In genomic region chr1:87621858-87622279, GRCm38 (mm10) we compare ENCODE assay signal across 8 mouse cellular contexts. TPM values are rescaled to one million over a fixed set of nuclear protein-coding genes. Genes with fewer than 3 reads are reported as not detected.
DNase-seq lines count a peak whose midpoint lies in the region; ATAC-seq and TF ChIP-seq lines count a peak whose summit lies in the region.

No protein-coding gene starts in this region.

- no peaks in the 10 kb centered on the region for H3K9me3 ChIP-seq in heart, postnatal 0 days (replicated peaks; ENCODE audit: control insufficient read depth, low read length)
- H3K9me3 ChIP-seq in midbrain, postnatal 0 days (ENCODE audit: low read length), result no peaks in the 10 kb centered on the region
- no peaks in the 10 kb centered on the region for H3K9me3 ChIP-seq in midbrain, embryonic 11.5 days (ENCODE audit: control insufficient read depth, low read length)
- H3K9me3 ChIP-seq in erythroblast, embryonic 14.5 days (ENCODE audit: control insufficient read depth, low read length), result no peaks in the 10 kb centered on the region
- no peaks in the 10 kb centered on the region for H3K9me3 ChIP-seq in forebrain, embryonic 13.5 days (replicated peaks)
- no peaks in the 10 kb centered on the region for H3K9me3 ChIP-seq in midbrain, embryonic 16.5 days (replicated peaks; ENCODE audit: control insufficient read depth, low read length, poor library complexity, severe bottlenecking)

- H3K27me3 ChIP-seq in heart, postnatal 0 days (ENCODE audit: control insufficient read depth, insufficient read depth, low read length), result no peaks in the 10 kb centered on the region
- H3K27me3 ChIP-seq in midbrain, postnatal 0 days (ENCODE audit: insufficient read depth, low read length), result no peaks in the 10 kb centered on the region
- H3K27me3 ChIP-seq in midbrain, embryonic 11.5 days (ENCODE audit: control insufficient read depth, insufficient read depth, low read length), result no peaks in the 10 kb centered on the region
- H3K27me3 ChIP-seq in erythroblast, embryonic 14.5 days (ENCODE audit: control insufficient read depth), result no peaks in the 10 kb centered on the region
- no peaks in the 10 kb centered on the region for H3K27me3 ChIP-seq in forebrain, embryonic 13.5 days
- no peaks in the 10 kb centered on the region for H3K27me3 ChIP-seq in midbrain, embryonic 16.5 days (ENCODE audit: control insufficient read depth, insufficient read depth, low read depth, low read length)

- 65% methylated on average over 3 of the region's 3 CpGs for WGBS in heart, postnatal 0 days
- WGBS in midbrain, postnatal 0 days, result 50% methylated on average over 3 of the region's 3 CpGs
- WGBS in midbrain, embryonic 11.5 days, result 72% methylated on average over 3 of the region's 3 CpGs
- WGBS in forebrain, embryonic 13.5 days, result 73% methylated on average over 3 of the region's 3 CpGs
- WGBS in midbrain, embryonic 16.5 days, result 57% methylated on average over 3 of the region's 3 CpGs

- no peak for TF ChIP-seq CTCF in heart, postnatal 0 days (IDR thresholded peaks at IDR 0.05; ENCODE audit: low read depth)
- no peak for TF ChIP-seq CTCF in midbrain, postnatal 0 days (IDR thresholded peaks at IDR 0.05)

- no peak for TF ChIP-seq EP300 in heart, postnatal 0 days (IDR thresholded peaks at IDR 0.05; ENCODE audit: low read depth)

- H3K4me3 ChIP-seq in heart, postnatal 0 days (ENCODE audit: low read depth, low read length), result peak overlapping the region; percentile 46
- no peak overlapping the region for H3K4me3 ChIP-seq in midbrain, postnatal 0 days (ENCODE audit: low read depth, low read length)
- H3K4me3 ChIP-seq in midbrain, embryonic 11.5 days (ENCODE audit: low read depth, low read length), result no peak overlapping the region
- peak overlapping the region; percentile 63 for H3K4me3 ChIP-seq in erythroblast, embryonic 14.5 days (replicated peaks)
- H3K4me3 ChIP-seq in forebrain, embryonic 13.5 days, result no peak overlapping the region
- H3K4me3 ChIP-seq in midbrain, embryonic 16.5 days (ENCODE audit: low read depth, low read length), result no peak overlapping the region

- H3K4me1 ChIP-seq in heart, postnatal 0 days (ENCODE audit: control insufficient read depth, insufficient read depth), result 0 out of 2 replicates have a peak, but pooled peaks cover 8% of the 10 kb centered on the region
- no peaks in the 10 kb centered on the region for H3K4me1 ChIP-seq in midbrain, postnatal 0 days (ENCODE audit: insufficient read depth, low read length)
- no peaks in the 10 kb centered on the region for H3K4me1 ChIP-seq in midbrain, embryonic 11.5 days (ENCODE audit: control insufficient read depth, insufficient read depth, low read length)
- peaks cover 79% of the 10 kb centered on the region for H3K4me1 ChIP-seq in erythroblast, embryonic 14.5 days (ENCODE audit: control insufficient read depth)
- no peaks in the 10 kb centered on the region for H3K4me1 ChIP-seq in forebrain, embryonic 13.5 days
- no peaks in the 10 kb centered on the region for H3K4me1 ChIP-seq in midbrain, embryonic 16.5 days (ENCODE audit: control insufficient read depth, insufficient read depth, low read length)

- DNase-seq in heart, postnatal 0 days (ENCODE audit: low spot score), result no peak
- DNase-seq in heart, postnatal 10 days, result no peak
- peak; percentile 71 for DNase-seq in midbrain, postnatal 0 days (ENCODE audit: low spot score)
- DNase-seq in midbrain, embryonic 11.5 days (ENCODE audit: low spot score, missing footprints), result no peak
- peak; percentile 74 for DNase-seq in thymus, postnatal 14 days

- intact Hi-C loops in heart, postnatal 10 days (cut with DNase I), result loop anchor here (2.0 kb wide), 1 partner anchor 37 kb away; no protein-coding TSS in a partner anchor

- no peak for ATAC-seq in heart, postnatal 0 days (ENCODE audit: insufficient read depth, low read depth)
- no peak for ATAC-seq in midbrain, postnatal 0 days (ENCODE audit: low FRiP score)
- ATAC-seq in midbrain, embryonic 11.5 days (ENCODE audit: low FRiP score), result no peak
- no peak for ATAC-seq in forebrain, embryonic 13.5 days
- no peak for ATAC-seq in midbrain, embryonic 16.5 days

- H3K4me2 ChIP-seq in heart, postnatal 0 days (ENCODE audit: low read depth, low read length), result peak overlapping the region; percentile 58; the same call in 1 of the 2 replicates
- no peak overlapping the region for H3K4me2 ChIP-seq in midbrain, postnatal 0 days (ENCODE audit: low read depth, low read length, poor library complexity, severe bottlenecking)
- H3K4me2 ChIP-seq in midbrain, embryonic 11.5 days, result no peak overlapping the region
- no peak overlapping the region for H3K4me2 ChIP-seq in forebrain, embryonic 13.5 days
- H3K4me2 ChIP-seq in midbrain, embryonic 16.5 days (ENCODE audit: low read length), result no peak overlapping the region

- H3K9ac ChIP-seq in heart, postnatal 0 days (replicated peaks; ENCODE audit: low read depth, low read length), result no peak overlapping the region
- H3K9ac ChIP-seq in midbrain, postnatal 0 days (replicated peaks; ENCODE audit: low read length, poor library complexity, severe bottlenecking), result no peak overlapping the region
- no peak overlapping the region for H3K9ac ChIP-seq in midbrain, embryonic 11.5 days (ENCODE audit: low read length)
- H3K9ac ChIP-seq in forebrain, embryonic 13.5 days, result no peak overlapping the region
- H3K9ac ChIP-seq in midbrain, embryonic 16.5 days (ENCODE audit: low read depth, low read length), result no peak overlapping the region

- H3K36me3 ChIP-seq in heart, postnatal 0 days (replicated peaks; ENCODE audit: control insufficient read depth, insufficient read depth, low read length), result no peaks in the 10 kb centered on the region
- H3K36me3 ChIP-seq in midbrain, postnatal 0 days (ENCODE audit: insufficient read depth, low read length), result no peaks in the 10 kb centered on the region
- H3K36me3 ChIP-seq in midbrain, embryonic 11.5 days (ENCODE audit: control insufficient read depth, insufficient read depth, low read length), result no peaks in the 10 kb centered on the region
- peaks cover 2% of the 10 kb centered on the region; the same call in 1 of the 2 replicates for H3K36me3 ChIP-seq in erythroblast, embryonic 14.5 days (ENCODE audit: control insufficient read depth)
- no peaks in the 10 kb centered on the region for H3K36me3 ChIP-seq in forebrain, embryonic 13.5 days (ENCODE audit: poor library complexity, severe bottlenecking)
- no peaks in the 10 kb centered on the region for H3K36me3 ChIP-seq in midbrain, embryonic 16.5 days (ENCODE audit: control insufficient read depth, insufficient read depth, low read length)

- H3K27ac ChIP-seq in heart, postnatal 0 days (ENCODE audit: low read depth), result peak overlapping the region; percentile 15; the same call in 1 of the 2 replicates
- no peak overlapping the region for H3K27ac ChIP-seq in midbrain, postnatal 0 days (ENCODE audit: low read depth, low read length)
- H3K27ac ChIP-seq in midbrain, embryonic 11.5 days (ENCODE audit: low read depth, low read length), result no peak overlapping the region
- H3K27ac ChIP-seq in forebrain, embryonic 13.5 days, result no peak overlapping the region
- no peak overlapping the region for H3K27ac ChIP-seq in midbrain, embryonic 16.5 days (ENCODE audit: low read length)

RNA-seq across cellular contexts. Expression of gene Inpp5d, which starts 1.8 kb away (rescaled TPM):
- total RNA-seq in heart, postnatal 0 days (2014; rRNA removed; ENCODE audit: low replicate concordance), result 9.9 and 66.4 TPM in 2 replicates
- 3.2 and 5.0 TPM in 2 replicates for polyA plus RNA-seq in heart, postnatal 0 days (2015; fragmentation: Nextera tagmentation; extraction: Ambion mirVana)
- 10 to 100 TPM; 13.6 to 17.4 TPM for total RNA-seq in heart, postnatal 10 days (2021)
- 6.4 and 9.8 TPM in 2 replicates for total RNA-seq in midbrain, postnatal 0 days (2014; rRNA removed)
- 2.6 and 3.1 TPM in 2 replicates for polyA plus RNA-seq in midbrain, postnatal 0 days (2015; fragmentation: Nextera tagmentation; extraction: Ambion mirVana)
- 2.8 and 4.8 TPM in 2 replicates for polyA plus RNA-seq in midbrain, embryonic 11.5 days (2014; fragmentation: Nextera tagmentation; extraction: Ambion mirVana)
- 1.7 TPM in 2 replicates for polyA plus RNA-seq in erythroblast, embryonic 14.5 days (2012)
- polyA plus RNA-seq in forebrain, embryonic 13.5 days (2015; fragmentation: Nextera tagmentation; extraction: Ambion mirVana), result 3.2 and 3.5 TPM in 2 replicates
- polyA plus RNA-seq in midbrain, embryonic 16.5 days (2015; fragmentation: Nextera tagmentation; extraction: Ambion mirVana), result 3.3 and 5.6 TPM in 2 replicates

RNA-seq across cellular contexts. Expression of gene Ngef, which starts 48.2 kb away (rescaled TPM):
- total RNA-seq in heart, postnatal 0 days (2014; rRNA removed; ENCODE audit: low replicate concordance), result not detected in 2 replicates
- 0.05 and 0.26 TPM in 2 replicates for polyA plus RNA-seq in heart, postnatal 0 days (2015; fragmentation: Nextera tagmentation; extraction: Ambion mirVana)
- under 1 TPM; 0.32 to 0.36 TPM for total RNA-seq in heart, postnatal 10 days (2021)
- total RNA-seq in midbrain, postnatal 0 days (2014; rRNA removed), result 51.4 and 55.4 TPM in 2 replicates
- 43.9 and 45.7 TPM in 2 replicates for polyA plus RNA-seq in midbrain, postnatal 0 days (2015; fragmentation: Nextera tagmentation; extraction: Ambion mirVana)
- polyA plus RNA-seq in midbrain, embryonic 11.5 days (2014; fragmentation: Nextera tagmentation; extraction: Ambion mirVana), result 3.0 and 3.9 TPM in 2 replicates
- polyA plus RNA-seq in erythroblast, embryonic 14.5 days (2012), result 0.01 TPM in 1 of 2 replicates, not detected in the other
- 3.1 and 5.4 TPM in 2 replicates for polyA plus RNA-seq in forebrain, embryonic 13.5 days (2015; fragmentation: Nextera tagmentation; extraction: Ambion mirVana)
- 23.1 and 31.8 TPM in 2 replicates for polyA plus RNA-seq in midbrain, embryonic 16.5 days (2015; fragmentation: Nextera tagmentation; extraction: Ambion mirVana)

Comparison
In these comparisons a context has a peak if more than half of its experiments do, and no peak if none do; other contexts are left out.
1. DNase-seq: peak in midbrain, postnatal 0 days (single experiment) and thymus, postnatal 14 days (single experiment); none in heart, postnatal 0 days (single experiment), heart, postnatal 10 days (0 of 2) and midbrain, embryonic 11.5 days (single experiment).
2. H3K4me3 ChIP-seq: peak in heart, postnatal 0 days (single experiment) and erythroblast, embryonic 14.5 days (single experiment); none in midbrain, postnatal 0 days (single experiment), midbrain, embryonic 11.5 days (single experiment), forebrain, embryonic 13.5 days (single experiment) and midbrain, embryonic 16.5 days (single experiment).